Mouse (Mus musculus): ENCODE measurements around the gene 4930404H24Rik.
"Not testable (repeated sequence)": the region's sequence is repeated elsewhere in the genome, so short reads cannot be mapped to it uniquely, and the experiment has no call there.

Gene 4930404H24Rik

DNA sequence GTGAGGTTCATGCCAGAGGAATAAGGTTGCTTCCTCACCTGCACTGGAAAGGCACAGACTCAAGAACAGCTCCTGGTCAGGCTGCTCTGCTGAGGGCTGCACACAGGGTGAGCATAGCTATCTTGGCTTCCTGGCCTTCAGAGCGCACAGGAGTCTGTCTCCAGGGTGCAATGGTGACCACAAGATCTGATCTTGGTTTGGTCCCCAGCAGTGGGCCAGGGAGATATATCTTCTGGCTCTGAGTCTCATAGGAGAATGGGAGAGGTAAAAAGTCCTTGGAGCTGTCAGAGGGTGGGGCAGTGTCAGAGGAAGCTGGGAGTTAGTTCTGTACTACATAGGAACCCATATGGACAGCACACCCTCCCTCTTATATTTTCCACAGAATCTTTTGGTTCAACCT, 13.1 kb upstream of the 4930404H24Rik start:
- DNase-seq = no peak

- no peak for DNase-seq
These were observed 11.3 kb upstream of the 4930404H24Rik start for GRCm38 (mm10) chr2:153481108-153481860.

DNA sequence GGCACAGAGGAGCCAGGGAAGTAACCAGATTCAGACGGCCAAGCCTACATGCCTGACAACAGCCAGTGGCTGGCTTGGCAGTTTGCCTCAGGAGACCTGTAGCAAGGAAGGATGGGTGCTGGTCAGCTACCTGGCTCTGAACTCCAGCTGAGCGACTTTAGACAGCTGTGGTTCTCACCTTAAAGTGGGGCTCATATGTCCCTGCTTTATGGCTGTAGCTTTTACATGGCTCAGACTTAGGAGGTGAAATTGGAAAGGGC, 10.8 kb upstream of the 4930404H24Rik start:
- no peak for DNase-seq

GRCm38 (mm10) chr2:153483118-153483983, 9.2 kb upstream of the 4930404H24Rik start:
- peak; percentile 75 for DNase-seq

DNA sequence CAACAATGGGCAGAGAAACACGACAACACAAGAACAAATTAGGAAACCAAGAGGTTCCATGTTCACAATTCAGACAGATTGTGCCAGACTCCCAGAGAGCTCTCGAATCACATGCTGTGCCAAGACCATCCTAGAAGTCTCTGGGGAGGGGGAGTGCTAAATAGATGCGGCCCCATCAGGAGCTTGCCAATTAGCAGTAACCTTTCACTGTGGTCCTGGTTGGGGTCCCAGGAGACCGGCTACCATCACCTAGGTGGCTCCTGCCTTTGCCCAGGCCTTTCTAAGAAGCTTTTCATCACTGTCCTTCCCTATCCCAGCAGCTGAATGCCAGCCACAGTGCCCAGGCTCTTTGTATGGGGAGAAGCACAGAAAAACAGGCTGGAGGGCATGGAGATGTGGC, 8.5 kb upstream of the 4930404H24Rik start:
- no peak for DNase-seq

- DNase-seq = no peak
These were observed 2.5 kb upstream of the 4930404H24Rik start for GRCm38 (mm10) chr2:153490116-153490515.

- no peak for DNase-seq
These were observed 1.6 kb upstream of the 4930404H24Rik start for GRCm38 (mm10) chr2:153490940-153491339.

DNA sequence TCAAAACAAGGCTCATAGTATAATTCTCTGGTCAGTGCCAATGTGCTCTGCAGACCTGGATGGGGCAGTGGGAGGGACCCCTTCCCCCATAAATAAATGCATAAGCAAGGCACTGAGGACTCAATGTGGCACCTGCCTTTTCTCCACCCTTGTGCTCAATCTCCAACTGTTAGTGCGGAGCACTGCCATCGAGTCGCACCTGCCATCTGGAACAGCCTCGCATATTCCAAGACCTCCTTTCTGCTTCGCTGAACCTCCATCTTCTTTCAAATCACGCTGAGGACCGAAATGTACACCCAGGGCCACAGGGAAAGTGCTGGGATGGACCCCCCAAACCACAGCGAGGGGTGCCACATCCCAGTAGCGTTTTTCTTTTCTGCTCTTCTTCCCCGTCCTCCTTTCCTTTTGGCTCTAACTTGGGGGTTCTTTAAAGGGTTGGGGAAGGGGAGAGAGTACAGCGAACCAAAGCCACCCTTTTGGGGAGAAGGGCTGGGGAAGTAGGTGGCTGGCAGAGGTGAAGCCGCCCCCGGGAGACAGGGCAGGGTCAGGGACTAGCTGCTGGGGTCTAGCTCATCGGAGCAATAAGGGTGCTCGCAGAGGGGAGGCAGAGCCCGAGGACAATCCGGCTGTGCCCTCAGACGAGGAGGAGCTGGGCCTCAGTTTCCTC, 945 bp upstream of the 4930404H24Rik start:
- no peak for DNase-seq

DNA sequence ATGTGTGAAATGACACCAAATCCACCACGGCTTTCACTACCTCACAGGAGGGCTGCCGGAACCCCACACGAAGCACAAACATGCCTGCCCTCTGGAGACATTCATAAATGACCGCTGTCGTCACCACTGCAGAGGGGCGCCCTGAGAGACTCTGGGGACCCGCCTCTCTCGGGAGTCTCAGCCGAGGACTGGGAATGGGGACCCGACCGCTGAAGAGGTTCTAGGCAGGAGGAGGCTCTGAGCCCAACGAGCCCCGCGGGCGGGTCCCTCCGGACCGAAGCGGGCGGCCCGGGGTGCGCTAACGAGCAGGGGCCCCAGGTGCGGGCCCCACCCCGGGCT, 442 bp upstream of the 4930404H24Rik start:
- DNase-seq = no peak

- DNase-seq = no peak
These were observed 772 bp downstream of the 4930404H24Rik start for GRCm38 (mm10) chr2:153493393-153493731.

- DNase-seq = no peak
These were observed 1.2 kb downstream of the 4930404H24Rik start for GRCm38 (mm10) chr2:153493781-153494292.

DNA sequence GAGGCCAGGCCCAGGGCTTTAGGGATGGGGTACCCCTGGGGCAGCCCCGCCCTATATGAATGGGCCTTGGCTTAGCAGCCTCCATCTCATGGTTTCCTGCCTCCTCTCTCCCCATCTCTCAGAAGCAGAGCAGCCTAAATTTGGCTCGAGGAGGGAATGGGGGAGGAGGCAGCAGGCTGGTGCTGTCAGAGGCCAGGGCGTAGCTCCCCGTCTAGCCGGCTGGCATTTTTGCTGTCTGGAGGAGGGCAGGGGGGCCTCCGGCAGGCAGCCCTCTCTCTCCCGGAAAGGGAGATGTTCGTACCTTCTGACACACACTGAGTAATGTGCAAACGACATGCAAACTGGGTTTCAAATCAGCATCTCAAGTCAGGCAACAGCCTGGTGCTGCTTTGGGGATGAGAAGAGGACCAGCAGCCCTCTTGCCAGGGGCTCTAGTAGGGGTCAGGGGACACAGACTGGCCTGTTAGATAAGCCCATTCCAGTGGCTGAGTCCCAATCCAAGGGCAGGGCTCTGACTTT, 1.8 kb downstream of the 4930404H24Rik start:
- DNase-seq = no peak

DNA sequence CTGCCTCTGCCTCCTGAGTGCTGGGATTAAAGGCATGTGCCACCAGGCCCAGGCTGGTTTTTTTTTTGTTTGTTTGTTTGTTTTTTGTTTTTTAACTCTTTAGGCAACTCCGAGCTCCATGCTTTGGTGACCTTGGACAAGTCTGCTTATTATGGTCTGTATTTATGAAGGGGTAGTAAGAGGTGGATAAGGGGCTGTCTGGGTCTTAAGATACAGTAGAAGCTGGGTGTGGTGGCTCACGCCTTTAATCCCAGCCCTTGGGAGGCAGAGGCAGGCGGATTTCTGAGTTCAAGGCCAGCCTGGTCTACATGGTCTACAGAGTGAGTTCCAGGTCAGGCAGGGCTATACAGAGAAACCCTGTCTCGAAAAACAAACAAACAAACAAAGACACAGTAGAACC, 2.8 kb downstream of the 4930404H24Rik start:
- not testable (repeated sequence) for DNase-seq

DNA sequence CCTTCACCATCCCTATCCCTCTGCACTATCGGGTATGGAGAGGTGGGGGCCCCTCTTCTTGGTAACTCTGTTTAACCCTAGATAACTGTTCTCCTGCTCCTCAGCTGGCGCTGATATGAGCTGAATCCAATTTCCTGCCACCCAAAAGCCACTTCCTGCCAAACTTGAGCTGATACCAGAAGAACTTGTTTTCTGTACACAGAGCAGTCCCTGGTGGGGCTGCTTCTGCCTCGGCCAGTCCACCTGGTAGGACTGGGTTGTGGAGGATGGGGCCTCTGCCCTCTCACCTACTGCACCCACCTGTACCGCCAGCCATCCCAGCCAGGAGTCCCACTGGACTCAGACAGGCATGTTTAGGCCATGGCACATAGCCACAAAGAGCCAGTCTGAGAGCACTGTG, 3.2 kb downstream of the 4930404H24Rik start:
- no peak for DNase-seq

GRCm38 (mm10) chr2:153496301-153496700, 3.7 kb downstream of the 4930404H24Rik start:
- no peak for DNase-seq

GRCm38 (mm10) chr2:153496898-153497297, 4.3 kb downstream of the 4930404H24Rik start:
- peak; percentile 37 for DNase-seq

- DNase-seq = no peak
These were observed 6.6 kb downstream of the 4930404H24Rik start for GRCm38 (mm10) chr2:153499154-153499553.

GRCm38 (mm10) chr2:153506385-153506784, 13.8 kb downstream of the 4930404H24Rik start:
- no peak for DNase-seq

- no peak for DNase-seq
These were observed 15.4 kb downstream of the 4930404H24Rik start for GRCm38 (mm10) chr2:153507969-153508368.

GRCm38 (mm10) chr2:153508405-153508804, 15.8 kb downstream of the 4930404H24Rik start:
- DNase-seq = no peak

GRCm38 (mm10) chr2:153509211-153510029, 16.8 kb downstream of the 4930404H24Rik start:
- DNase-seq = no peak

DNA sequence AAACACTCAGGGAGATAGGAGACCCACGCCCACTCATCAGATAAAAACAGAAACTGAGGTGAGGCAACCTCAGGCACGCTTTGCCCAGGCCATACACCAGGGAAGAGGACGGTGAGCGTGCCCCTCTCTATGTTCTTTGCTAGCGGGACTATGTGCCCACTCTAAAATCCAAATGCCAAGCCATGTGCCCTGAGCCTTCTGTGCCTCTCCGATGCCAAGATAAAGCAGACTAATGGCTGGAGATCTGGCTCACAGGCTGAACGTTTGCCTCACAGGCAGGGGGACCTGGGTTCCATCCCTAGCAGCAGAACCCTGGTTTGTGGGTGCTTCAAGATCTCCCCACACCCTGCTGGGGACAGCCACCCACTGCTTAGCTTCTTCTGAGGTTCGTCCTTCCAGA, 17.5 kb downstream of the 4930404H24Rik start:
- DNase-seq = no peak

DNA sequence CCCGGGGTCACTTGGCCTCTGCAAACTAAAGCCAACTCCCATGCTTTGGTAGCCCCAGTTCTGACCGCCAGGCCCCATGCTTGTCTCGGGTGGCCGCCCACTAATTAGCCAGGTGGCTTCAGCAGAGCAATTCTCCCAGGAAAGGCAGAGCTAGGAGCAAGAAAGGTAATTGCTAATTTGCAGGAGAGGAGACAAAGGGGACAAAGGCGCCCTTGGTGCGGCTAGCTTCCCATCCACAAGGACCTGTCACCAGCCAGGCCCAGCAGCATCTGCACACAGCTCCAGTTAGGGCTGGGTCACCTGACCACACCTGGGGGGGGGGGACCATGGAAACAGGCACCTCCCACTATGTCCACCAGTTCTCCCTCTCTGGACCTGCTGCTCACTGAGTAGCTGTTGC, 19.0 kb downstream of the 4930404H24Rik start:
- DNase-seq = no peak
